Mouse (Mus musculus): ENCODE data around the gene Cyren. TPM values are rescaled to one million over a fixed set of nuclear protein-coding genes. Genes with fewer than 3 reads are reported as not detected.

Gene Cyren
- polyA plus RNA-seq, 1 experiment: 11.3 TPM

GRCm38 (mm10) chr6:34875966-34876834 is 1.7 kb downstream of the Cyren start:
- no peak for TF ChIP-seq GATA1 (IDR thresholded peaks at IDR 0.05; ENCODE audit: low read length)

DNA sequence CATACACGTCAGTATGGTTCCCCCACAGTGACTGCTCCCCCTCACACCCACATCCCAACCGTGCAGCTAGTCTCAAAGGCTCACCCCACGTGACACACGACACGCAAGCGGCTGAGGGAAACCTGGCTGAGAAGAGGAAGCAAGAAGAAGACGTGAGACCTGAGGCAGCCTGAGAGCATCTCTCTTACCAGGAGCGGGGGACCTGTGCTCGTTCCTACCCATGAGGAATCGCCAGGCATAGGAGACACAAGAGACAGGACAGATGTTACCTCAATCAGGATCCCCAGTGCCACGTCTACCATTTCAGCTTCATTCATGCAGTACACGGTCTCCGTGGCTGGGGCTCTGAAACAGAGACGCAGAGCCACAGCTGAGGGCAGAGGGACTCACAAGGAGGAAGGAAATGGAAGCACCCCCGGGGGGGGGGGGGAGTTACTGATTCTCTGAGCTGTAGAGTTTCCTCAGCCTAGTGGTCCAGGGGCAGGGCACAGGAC is 2.5 kb downstream of the Cyren start:
- no peak for TF ChIP-seq GATA1 (IDR thresholded peaks at IDR 0.05; ENCODE audit: low read length)

- no peak for TF ChIP-seq GATA1 (IDR thresholded peaks at IDR 0.05; ENCODE audit: low read length)
Measured at GRCm38 (mm10) chr6:34874101-34874921, 3.5 kb downstream of the Cyren start.

- TF ChIP-seq GATA1 (IDR thresholded peaks at IDR 0.05; ENCODE audit: low read length): no peak
Measured at GRCm38 (mm10) chr6:34872871-34873270, 5.0 kb downstream of the Cyren start.

GRCm38 (mm10) chr6:34871929-34872328 is 5.9 kb downstream of the Cyren start:
- TF ChIP-seq GATA1 (IDR thresholded peaks at IDR 0.05; ENCODE audit: low read length): no peak

- no peak for TF ChIP-seq GATA1 (IDR thresholded peaks at IDR 0.05; ENCODE audit: low read length)
Measured at GRCm38 (mm10) chr6:34870724-34871123, 7.1 kb downstream of the Cyren start.

DNA sequence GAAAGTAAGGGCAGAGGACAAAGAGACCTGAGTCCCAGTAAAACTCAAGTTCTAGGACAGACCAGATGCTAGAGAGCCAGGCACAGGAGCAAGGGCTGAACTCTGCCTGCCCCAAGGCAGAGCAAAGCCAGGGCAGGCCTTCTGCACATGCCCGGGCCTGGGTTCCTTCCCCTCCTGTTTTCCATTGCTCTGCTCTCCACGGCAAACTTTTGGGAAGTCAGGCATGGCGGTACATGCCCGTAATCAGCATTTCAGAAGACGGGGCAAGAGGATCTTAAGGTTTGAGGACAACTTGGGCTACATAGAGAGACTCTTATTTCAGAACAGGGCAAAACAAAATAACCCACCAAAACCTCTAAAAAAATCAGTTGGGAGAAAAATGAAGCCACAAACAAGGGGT is 7.7 kb downstream of the Cyren start:
- no peak for TF ChIP-seq GATA1 (IDR thresholded peaks at IDR 0.05; ENCODE audit: low read length)

GRCm38 (mm10) chr6:34869225-34869915 is 8.5 kb downstream of the Cyren start:
- TF ChIP-seq GATA1 (IDR thresholded peaks at IDR 0.05; ENCODE audit: low read length): peak; percentile 17

DNA sequence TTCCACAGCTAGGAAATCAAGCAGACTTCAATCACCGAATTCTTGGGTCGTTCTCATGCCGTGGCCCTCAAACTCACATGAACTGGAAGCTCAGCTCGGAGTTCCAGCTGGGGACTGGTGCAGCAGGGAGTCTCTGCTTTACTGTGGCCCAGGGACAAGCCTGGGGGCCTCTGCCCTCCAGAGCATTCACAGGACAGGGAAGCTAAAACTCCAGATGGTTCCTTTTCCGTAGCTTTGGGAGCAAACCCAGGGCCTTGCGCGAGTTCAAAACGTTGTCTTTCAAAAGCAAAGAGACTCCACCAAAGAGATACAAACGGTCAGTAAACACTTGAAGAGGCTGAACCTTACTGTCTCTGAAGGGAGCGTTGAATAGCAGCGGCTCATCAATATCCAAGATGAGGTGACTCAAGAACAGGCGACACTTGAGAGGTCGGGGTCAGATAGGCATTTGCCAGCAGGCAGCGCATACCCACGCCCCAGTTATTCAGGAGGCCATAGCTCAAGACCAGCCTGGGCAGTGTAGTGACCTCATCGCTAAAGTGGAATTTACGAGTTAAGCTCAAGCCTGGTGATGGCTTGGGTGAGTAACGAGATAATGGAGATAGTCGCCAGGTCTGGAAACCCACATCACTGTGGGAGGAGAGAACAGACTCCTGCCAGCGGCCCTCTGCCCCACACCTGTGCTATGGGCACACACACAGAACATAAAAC is 9.2 kb downstream of the Cyren start:
- no peak for TF ChIP-seq GATA1 (IDR thresholded peaks at IDR 0.05; ENCODE audit: low read length)

DNA sequence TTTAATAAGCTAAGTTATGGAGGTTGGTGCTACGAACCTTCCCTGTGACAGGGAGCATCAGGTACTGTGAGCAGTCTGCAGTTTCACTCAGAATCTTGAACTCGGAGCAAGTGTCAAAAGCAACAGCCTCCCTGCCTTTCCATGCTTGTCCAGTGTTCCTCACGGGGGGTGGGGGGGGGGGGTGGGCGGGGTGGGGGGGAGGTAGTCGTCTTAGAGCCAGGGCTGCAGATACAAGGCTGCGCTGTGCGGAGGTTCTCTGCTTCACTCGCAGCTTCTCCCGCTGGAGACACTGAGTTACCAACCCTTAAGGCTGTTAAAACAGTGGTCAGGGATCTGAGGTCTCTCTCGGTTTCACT is 9.9 kb downstream of the Cyren start:
- TF ChIP-seq GATA1 (IDR thresholded peaks at IDR 0.05; ENCODE audit: low read length): no peak

DNA sequence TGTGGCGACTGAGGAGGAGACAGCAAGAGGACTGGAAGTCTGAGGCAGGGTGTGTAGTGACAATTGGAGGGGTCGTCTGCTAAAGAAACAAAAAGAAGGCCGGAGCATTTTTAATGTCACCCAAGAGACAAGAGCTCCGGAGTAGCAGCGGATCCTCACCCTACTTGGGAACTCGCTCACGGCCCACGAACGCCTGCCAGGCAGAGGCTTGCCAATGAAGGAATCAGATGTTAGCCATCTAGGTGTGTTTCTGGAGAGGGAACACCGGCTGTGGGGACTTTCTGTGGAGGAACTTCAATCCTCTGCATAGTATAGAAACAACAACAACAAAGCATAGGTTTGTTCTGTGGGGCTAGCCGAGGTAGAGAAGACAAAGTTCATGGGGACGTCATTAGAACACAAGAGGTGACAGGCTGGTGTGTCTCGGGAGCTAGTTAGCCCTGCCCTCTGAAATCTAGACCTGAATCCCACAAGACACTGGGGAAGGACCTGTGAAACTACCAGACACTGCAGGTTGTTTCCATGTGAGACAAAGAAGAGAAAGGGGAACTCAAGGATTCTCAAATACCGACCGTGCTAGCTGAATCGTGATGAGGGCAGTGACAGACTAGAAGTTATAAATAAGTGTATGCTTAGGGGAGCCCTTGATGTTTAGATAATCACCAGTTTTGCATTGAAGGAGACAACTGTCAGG is 10.4 kb downstream of the Cyren start:
- no peak for TF ChIP-seq GATA1 (IDR thresholded peaks at IDR 0.05; ENCODE audit: low read length)

GRCm38 (mm10) chr6:34866786-34867185 is 11.1 kb downstream of the Cyren start:
- no peak for TF ChIP-seq GATA1 (IDR thresholded peaks at IDR 0.05; ENCODE audit: low read length)

- no peak for TF ChIP-seq GATA1 (IDR thresholded peaks at IDR 0.05; ENCODE audit: low read length)
Measured at GRCm38 (mm10) chr6:34865711-34866593, 11.9 kb downstream of the Cyren start.

- no peak for TF ChIP-seq GATA1 (IDR thresholded peaks at IDR 0.05; ENCODE audit: low read length)
Measured at GRCm38 (mm10) chr6:34865213-34865612, 12.6 kb downstream of the Cyren start.
